Mouse (Mus musculus) thymus, postnatal 36 days (tissue): ENCODE results near the gene Gm45062.

Experiments
- DNase-seq, 2 experiments: peaks; one replicate each; pipeline ENCODE4 v3.0.0; 2022; ENCODE audit warnings: mixed read lengths in 2 of 2

The Gm45062 gene

GRCm38 (mm10) chr6:8259004-8259666 is at the start of gene Gm45062, which contains the start of the genes Rpa3 and Umad1:
Gm45062 (plus strand) TSS chr6:8259450.
Rpa3 (minus strand) TSS chr6:8259173.
Umad1 (plus strand) TSS chr6:8259288.
- peak; percentile 93 to 96 for DNase-seq

GRCm38 (mm10) chr6:8209866-8210186 is 49.4 kb upstream of the Gm45062 start:
- no peak for DNase-seq

DNA sequence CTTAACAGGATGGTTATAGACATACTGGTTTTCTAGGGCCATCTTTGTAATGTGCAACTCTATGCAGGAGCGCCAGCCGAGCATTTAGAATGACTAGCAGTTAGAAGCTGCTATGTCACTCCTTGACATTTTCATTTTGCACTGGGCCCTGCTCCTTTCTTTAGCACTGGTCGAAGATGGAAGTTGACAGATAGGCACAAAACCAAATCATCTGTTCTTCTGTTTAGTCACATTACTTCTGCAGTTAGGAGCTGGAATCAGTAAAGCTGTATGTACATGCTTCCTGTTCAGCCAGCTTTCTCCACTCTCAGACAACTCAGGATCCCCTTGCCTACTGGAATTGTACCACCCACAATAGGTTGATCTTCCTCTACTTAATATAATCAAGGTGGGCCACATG is 48.6 kb upstream of the Gm45062 start:
- DNase-seq, result no peak

GRCm38 (mm10) chr6:8227035-8227434 is 32.2 kb upstream of the Gm45062 start:
- DNase-seq, result no peak

DNA sequence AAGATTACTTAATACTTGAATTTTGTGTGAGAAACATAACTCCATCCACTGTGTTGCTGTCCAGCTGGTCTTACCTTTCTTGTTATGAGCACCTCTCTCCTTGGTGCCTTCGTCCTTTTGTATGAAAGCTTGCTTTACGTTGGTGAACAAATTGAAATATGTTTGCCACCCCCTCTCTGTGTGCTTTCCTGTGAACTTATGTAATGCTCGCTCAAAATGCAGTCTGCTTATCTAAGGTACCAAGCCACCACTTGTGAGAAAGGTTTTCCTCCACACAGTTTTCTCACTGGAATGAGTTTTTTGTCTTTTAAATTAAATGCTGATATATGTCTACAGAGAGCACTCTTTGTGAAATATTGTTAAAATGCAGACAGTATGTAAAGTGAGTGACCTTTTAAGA is 30.7 kb upstream of the Gm45062 start:
- no peak for DNase-seq

DNA sequence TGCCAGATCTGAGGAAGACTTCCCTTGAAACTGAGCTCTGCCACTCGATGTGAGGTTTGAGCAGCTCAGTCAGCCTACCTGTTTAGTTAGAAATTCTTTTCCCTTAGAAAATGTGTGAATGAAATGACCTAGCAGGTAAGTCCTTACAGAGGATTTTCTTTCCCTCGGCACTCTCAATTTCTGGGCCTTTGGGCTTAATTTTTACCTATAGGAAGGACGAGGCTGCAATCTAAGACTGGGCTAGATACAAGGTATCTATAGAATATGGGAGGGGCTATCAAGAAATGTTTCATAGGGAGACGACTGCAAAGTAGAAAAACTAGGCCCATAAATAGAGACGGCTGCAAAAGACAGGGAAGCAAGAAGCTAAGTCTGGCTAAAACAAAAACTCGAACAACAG is 934 bp upstream of the Gm45062 start:
- DNase-seq, result no peak

- no peak for DNase-seq
These were observed 406 bp downstream of the Gm45062 start for GRCm38 (mm10) chr6:8259667-8260044.

- DNase-seq, result no peak
These were observed 11.8 kb downstream of the Gm45062 start for GRCm38 (mm10) chr6:8271047-8271446.

GRCm38 (mm10) chr6:8274387-8275054 is 15.3 kb downstream of the Gm45062 start:
- peak; percentile 51 to 57 for DNase-seq

DNA sequence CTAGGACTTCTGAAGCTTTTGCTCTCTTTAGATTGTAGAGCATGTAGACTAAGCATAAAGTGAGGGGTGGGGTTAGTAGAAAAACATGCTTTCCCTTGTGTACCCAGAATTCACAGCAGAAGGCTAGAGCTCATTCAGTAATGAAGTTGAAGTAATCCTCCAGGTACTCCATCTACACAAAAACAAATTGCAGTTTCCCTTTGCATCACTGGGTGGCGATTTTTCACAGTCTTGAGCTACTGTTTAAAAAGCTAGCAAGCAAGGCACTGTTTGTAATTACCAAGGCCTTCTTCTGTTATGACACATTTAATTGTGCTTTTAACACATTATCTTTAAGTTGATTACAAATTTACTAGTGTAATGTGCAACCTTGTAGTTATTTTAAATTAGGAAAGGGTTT is 15.8 kb downstream of the Gm45062 start:
- peak; percentile 83 to 87 for DNase-seq

- DNase-seq, result no peak
These were observed 17.2 kb downstream of the Gm45062 start for GRCm38 (mm10) chr6:8276431-8276830.

DNA sequence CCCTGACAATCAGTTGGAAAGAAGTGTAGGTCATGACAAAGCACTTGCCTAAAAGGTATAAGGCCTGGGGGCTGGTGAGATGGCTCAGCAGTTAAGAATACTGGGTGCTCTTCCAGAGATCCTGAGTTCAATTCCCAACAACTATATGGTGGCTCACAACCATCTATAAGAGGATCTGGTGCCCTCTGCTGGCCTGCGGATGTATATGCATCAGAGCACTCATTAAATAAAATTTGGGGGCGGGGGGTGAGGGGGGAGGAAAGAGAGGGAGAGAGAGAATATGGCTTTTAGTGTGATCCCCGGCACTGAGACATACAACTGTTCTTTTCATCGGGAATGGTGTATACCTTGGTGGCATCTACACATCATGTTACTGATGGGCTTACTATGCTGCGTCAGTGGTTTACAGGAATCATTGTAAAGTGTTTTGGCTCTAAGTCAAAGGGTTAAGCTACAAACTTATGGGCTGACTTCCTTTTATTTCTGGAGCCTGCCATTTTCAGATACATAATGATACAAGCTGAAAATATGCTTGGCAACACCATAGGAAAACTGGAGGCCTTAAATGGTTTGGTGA is 19.3 kb downstream of the Gm45062 start:
- DNase-seq, result peak in 1 of 2 experiments; percentile 42

GRCm38 (mm10) chr6:8283255-8283654 is 24.0 kb downstream of the Gm45062 start:
- no peak for DNase-seq

DNA sequence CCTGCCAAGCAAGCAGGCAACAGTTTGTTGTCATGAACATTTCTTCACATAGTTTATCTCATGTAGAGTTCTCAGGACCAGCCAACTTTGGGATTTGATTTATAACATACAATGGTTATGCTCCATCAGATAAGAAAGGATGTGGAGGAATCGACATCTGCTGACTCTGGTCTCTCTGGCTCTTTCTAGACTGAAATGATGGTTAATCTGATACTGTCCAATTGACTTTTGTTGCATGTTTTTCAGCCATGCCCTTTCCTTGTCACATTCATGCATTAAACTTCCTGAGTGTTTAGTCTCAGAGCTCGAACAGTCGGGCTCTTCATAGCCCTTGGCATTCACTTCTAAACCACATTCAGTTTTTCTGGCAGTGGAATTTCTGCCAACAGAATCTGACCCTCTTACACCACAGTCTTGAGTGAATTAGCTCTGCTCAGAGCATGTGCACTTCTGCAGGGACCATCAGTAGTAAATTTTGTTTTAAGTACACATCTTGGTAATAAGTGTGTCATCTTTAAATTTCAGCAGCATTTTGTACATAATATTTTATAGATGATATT is 26.2 kb downstream of the Gm45062 start:
- no peak for DNase-seq

- no peak for DNase-seq
These were observed 26.9 kb downstream of the Gm45062 start for GRCm38 (mm10) chr6:8286146-8286545.

- no peak for DNase-seq
These were observed 29.7 kb downstream of the Gm45062 start for GRCm38 (mm10) chr6:8288755-8289580.

DNA sequence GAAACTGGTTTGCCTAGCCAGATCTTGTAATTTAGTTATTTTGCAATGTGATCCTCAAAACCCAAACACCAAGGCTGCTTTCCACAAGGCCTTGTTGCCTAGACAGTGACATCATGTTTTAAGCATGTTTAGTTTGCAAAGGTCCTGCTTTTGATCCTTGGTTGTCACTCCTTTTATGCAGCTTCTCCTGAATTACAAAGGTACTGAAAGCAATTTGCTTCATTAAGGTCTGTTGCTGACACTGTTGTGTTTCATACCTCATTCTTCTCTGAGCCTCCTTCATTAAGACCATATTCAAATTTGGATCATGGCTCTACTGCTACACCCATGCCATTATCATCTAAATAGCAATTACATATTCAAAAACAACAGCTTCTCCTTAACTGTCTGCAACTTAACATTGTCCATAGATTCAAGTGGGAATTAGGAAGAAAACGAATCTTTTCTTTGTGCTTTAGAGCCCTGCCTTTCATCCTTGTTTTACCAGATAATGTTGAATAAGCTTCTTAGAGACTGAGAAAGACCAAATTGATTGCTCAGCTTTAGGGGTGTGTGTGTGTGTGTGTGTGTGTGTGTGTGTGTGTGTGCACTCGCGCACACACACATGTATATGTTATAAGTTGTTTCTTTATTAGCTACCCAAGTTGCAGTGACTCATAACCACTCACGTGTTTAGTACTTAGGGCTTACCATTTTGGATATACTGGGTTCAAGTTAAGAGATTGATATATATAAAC is 35.0 kb downstream of the Gm45062 start:
- no peak for DNase-seq

- peak in 1 of 2 experiments; percentile 44 for DNase-seq
These were observed 40.0 kb downstream of the Gm45062 start for GRCm38 (mm10) chr6:8299066-8299863.

GRCm38 (mm10) chr6:8307878-8308775 is 48.9 kb downstream of the Gm45062 start:
- no peak for DNase-seq

DNA sequence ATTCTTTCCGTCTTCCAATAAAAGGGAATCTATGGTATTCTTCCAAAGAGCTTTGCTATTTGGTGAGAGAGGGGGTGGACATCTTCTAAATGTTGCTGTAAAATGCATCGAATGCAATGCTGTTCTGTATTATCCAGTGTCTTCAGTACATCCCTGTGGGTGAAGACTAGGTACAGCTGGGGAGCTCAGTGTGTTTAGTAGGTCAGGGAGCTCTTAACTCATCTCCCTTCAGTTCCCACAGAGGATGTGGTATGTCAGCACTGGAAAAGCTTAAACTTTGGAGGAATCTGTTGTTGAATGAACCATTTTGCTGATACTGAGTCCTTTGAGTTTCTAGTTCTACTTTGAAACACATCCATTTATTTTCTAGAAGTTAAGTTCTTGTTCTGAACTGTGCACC is 53.3 kb downstream of the Gm45062 start:
- peak in 1 of 2 experiments; percentile 8 for DNase-seq
